Mouse (Mus musculus) brown adipose tissue, adult 24 weeks (tissue): ENCODE measurements around the gene Oscar. TPM values are rescaled to one million over a fixed set of nuclear protein-coding genes. Genes with fewer than 3 reads are reported as not detected.

Experiments
- polyA plus RNA-seq: library from polyadenylated mRNA; stranded (reverse); fragments of >200 nt; gene quantifications from 2 replicates; pipeline ENCODE4 v1.2.4, GENCODE M21; 2012; ENCODE audit not compliant: missing spikeins, insufficient read depth, insufficient read length

The Oscar gene
- polyA plus RNA-seq, 1 experiment, result not detected

Other genes starting within 250 kb of the Oscar start
- gene Cacng8, start 225.5 kb downstream of the Oscar start, polyA plus RNA-seq, result not detected in 2 replicates
- 0.52 and 2.5 TPM in 2 replicates for gene Cacng6, start 192.0 kb downstream of the Oscar start, polyA plus RNA-seq
- 1.8 and 4.6 TPM in 2 replicates for gene Tarm1, start 113.5 kb downstream of the Oscar start, polyA plus RNA-seq
- 2,482 and 2,632 TPM in 2 replicates for gene Ndufa3, start 1.2 kb upstream of the Oscar start, polyA plus RNA-seq
- gene Tfpt, start 13.8 kb upstream of the Oscar start, polyA plus RNA-seq, result 24.2 and 24.4 TPM in 2 replicates
- 18.7 and 20.7 TPM in 2 replicates for gene Prpf31, start 13.8 kb upstream of the Oscar start, polyA plus RNA-seq
- 22.4 and 31.4 TPM in 2 replicates for gene Cnot3, start 29.1 kb upstream of the Oscar start, polyA plus RNA-seq
- gene Leng1, start 49.7 kb upstream of the Oscar start, polyA plus RNA-seq, result 17.8 and 19.4 TPM in 2 replicates
- 0.67 TPM in 1 of 2 replicates, not detected in the other for gene Tmc4, start 61.4 kb upstream of the Oscar start, polyA plus RNA-seq
- 37.7 and 38.0 TPM in 2 replicates for gene Tsen34, start 76.7 kb upstream of the Oscar start, polyA plus RNA-seq
- 20.9 and 29.8 TPM in 2 replicates for gene Mboat7, start 77.4 kb upstream of the Oscar start, polyA plus RNA-seq
- gene Rps9, start 87.8 kb upstream of the Oscar start, polyA plus RNA-seq, result 727 and 740 TPM in 2 replicates
- 3.7 and 5.2 TPM in 2 replicates for gene Pirb, start 104.2 kb upstream of the Oscar start, polyA plus RNA-seq
- gene Gm15448, start 209.5 kb upstream of the Oscar start, polyA plus RNA-seq, result not detected in 2 replicates
- 0.55 TPM in 1 of 2 replicates, not detected in the other for gene Pira2, start 228.9 kb upstream of the Oscar start, polyA plus RNA-seq